Mouse (Mus musculus): ENCODE results near the gene Ap4e1.

DNA sequence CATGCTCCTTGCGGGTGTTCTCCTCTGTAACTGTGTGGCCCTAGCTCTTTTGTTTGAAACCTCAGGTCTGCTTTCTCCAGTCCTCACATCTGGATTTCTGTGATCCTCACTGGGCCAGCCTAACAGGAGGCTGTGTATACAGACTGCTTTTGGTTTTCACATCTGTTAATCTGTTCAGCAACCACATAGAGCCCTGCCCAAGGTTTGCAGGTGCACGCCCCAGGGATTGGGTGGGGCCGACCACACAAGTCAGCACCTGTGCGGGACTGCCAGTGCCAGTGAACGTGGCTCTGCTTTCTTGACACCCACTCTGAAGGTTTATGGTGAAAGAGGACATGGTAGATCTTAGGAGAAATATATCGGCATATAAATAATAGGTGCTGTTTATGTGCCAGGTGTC is 18.6 kb upstream of the Ap4e1 start:
- TF ChIP-seq POLR2A (IDR thresholded peaks at IDR 0.05; ENCODE audit: low read depth, low read length), result no peak
- TF ChIP-seq CTCF (conservative IDR thresholded peaks at IDR 0.05; ENCODE audit: insufficient read depth, insufficient read length, low read depth, low read length), result no peak

All from kidney, adult 2 months (tissue).